Mouse (Mus musculus): Measurements from ENCODE around the gene Hivep3. TPM values are rescaled to one million over a fixed set of nuclear protein-coding genes. Genes with fewer than 3 reads are reported as not detected.

Gene Hivep3
- total and polyA plus RNA-seq, 3 experiments, result not detected

DNA sequence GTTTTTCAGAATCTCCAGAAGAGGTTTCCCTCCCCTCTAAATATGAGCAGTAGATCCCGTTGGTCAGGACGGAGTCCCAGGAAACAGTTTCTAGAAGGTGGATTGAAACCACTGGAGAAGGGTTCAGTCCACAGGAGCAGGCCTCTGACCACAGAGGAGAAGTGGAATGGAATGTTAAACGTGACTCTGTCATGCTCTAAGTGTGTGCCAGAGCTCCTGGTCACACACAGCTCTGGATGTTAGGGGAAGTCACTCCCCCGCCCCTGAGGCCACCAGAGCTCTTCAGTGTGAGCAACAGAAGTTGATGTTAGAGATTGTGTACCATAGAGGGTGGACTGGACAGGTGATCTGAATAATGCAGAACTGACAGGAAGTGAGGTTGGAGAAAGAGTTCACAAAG is 258.2 kb downstream of the Hivep3 start:
- no peak overlapping the region for H3K9ac ChIP-seq (ENCODE audit: control insufficient read depth, low read depth, low read length, poor library complexity, severe bottlenecking)
- H3K36me3 ChIP-seq (ENCODE audit: control insufficient read depth in 1 of 2, insufficient read depth in 2 of 2, low read length in 2 of 2), result no peaks in the 10 kb centered on the region
- H3K27me3 ChIP-seq (ENCODE audit: control insufficient read depth in 1 of 2, insufficient read depth in 2 of 2, low read length in 2 of 2), result no peaks in the 10 kb centered on the region
- H3K27ac ChIP-seq (ENCODE audit: control insufficient read depth, low read depth, low read length), result no peak overlapping the region
- no peak for DNase-seq (ENCODE audit: low read depth, low spot score)
- TF ChIP-seq NRF1 (IDR thresholded peaks at IDR 0.05; ENCODE audit: insufficient read depth, low read depth, low read length, poor library complexity, severe bottlenecking), result no peak
- TF ChIP-seq MAZ (IDR thresholded peaks at IDR 0.05; ENCODE audit: low read depth, low read length), result no peak
- TF ChIP-seq SIN3A (IDR thresholded peaks at IDR 0.05; ENCODE audit: low read length), result no peak
- no peak for TF ChIP-seq CHD2 (IDR thresholded peaks at IDR 0.05; ENCODE audit: low read length)
- TF ChIP-seq POLR2AphosphoS5 (IDR thresholded peaks at IDR 0.05; ENCODE audit: borderline replicate concordance, low read depth, low read length), result no peak
- TF ChIP-seq USF1 (IDR thresholded peaks at IDR 0.05; ENCODE audit: low read depth, low read length), result no peak
- H3K9me3 ChIP-seq (replicated peaks; ENCODE audit: insufficient read depth, low read length), result no peaks in the 10 kb centered on the region
- H3K79me2 ChIP-seq (ENCODE audit: control insufficient read depth, insufficient read depth, low read length, poor library complexity), result no peaks in the 10 kb centered on the region
- H3K4me3 ChIP-seq (ENCODE audit: control insufficient read depth in 1 of 2, insufficient read depth in 1 of 2, low read depth in 2 of 2, low read length in 2 of 2), result no peak overlapping the region
- H3K4me1 ChIP-seq (ENCODE audit: control insufficient read depth in 1 of 2, insufficient read depth in 2 of 2, low read length in 2 of 2), result no peaks in the 10 kb centered on the region

GRCm38 (mm10) chr4:119996377-119996776 is 262.8 kb downstream of the Hivep3 start:
- no peaks in the 10 kb centered on the region for H3K9me3 ChIP-seq (replicated peaks; ENCODE audit: insufficient read depth, low read length)
- no peak for DNase-seq (ENCODE audit: low read depth, low spot score)
- TF ChIP-seq ELF1 (IDR thresholded peaks at IDR 0.05; ENCODE audit: low read depth, low read length) (no peak), ZMIZ1 (IDR thresholded peaks at IDR 0.05; ENCODE audit: low read depth, low read length) (no peak), ZC3H11A (IDR thresholded peaks at IDR 0.05; ENCODE audit: low read depth, low read length) (no peak), RAD21 (IDR thresholded peaks at IDR 0.05; ENCODE audit: low read depth, low read length) (no peak), UBTF (IDR thresholded peaks at IDR 0.05; ENCODE audit: borderline replicate concordance, insufficient read depth, low read depth, low read length) (no peak), JUND (IDR thresholded peaks at IDR 0.05; ENCODE audit: low read depth, low read length) (no peak), TBP (IDR thresholded peaks at IDR 0.05; ENCODE audit: low read depth, low read length) (no peak), MYC (IDR thresholded peaks at IDR 0.05; ENCODE audit: low read depth, low read length) (no peak), KAT2A (conservative IDR thresholded peaks at IDR 0.05; ENCODE audit: low read depth, low read length) (no peak), POLR2AphosphoS5 (IDR thresholded peaks at IDR 0.05; ENCODE audit: borderline replicate concordance, low read depth, low read length) (no peak), GATA1 (IDR thresholded peaks at IDR 0.05; ENCODE audit: low read depth, low read length) (no peak), NRF1 (IDR thresholded peaks at IDR 0.05; ENCODE audit: insufficient read depth, low read depth, low read length, poor library complexity, severe bottlenecking) (no peak), RCOR1 (IDR thresholded peaks at IDR 0.05; ENCODE audit: low read depth, low read length) (no peak), CHD2 (IDR thresholded peaks at IDR 0.05; ENCODE audit: low read length) (no peak), MYB (IDR thresholded peaks at IDR 0.05; ENCODE audit: low read depth, low read length) (no peak), SMC3 (IDR thresholded peaks at IDR 0.05; ENCODE audit: low read depth, low read length) (no peak), MEF2A (IDR thresholded peaks at IDR 0.05; ENCODE audit: extremely low read depth, insufficient replicate concordance, low read depth, low read length, poor library complexity, severe bottlenecking) (no peak)
- no peak overlapping the region for H3K9ac ChIP-seq (ENCODE audit: control insufficient read depth, low read depth, low read length, poor library complexity, severe bottlenecking)
- H3K79me2 ChIP-seq (ENCODE audit: control insufficient read depth, insufficient read depth, low read length, poor library complexity), result no peaks in the 10 kb centered on the region
- no peaks in the 10 kb centered on the region for H3K36me3 ChIP-seq (ENCODE audit: control insufficient read depth in 1 of 2, insufficient read depth in 2 of 2, low read length in 2 of 2)
- no peaks in the 10 kb centered on the region for H3K4me1 ChIP-seq (ENCODE audit: control insufficient read depth in 1 of 2, insufficient read depth in 2 of 2, low read length in 2 of 2)
- H3K4me3 ChIP-seq (ENCODE audit: control insufficient read depth in 1 of 2, insufficient read depth in 1 of 2, low read depth in 2 of 2, low read length in 2 of 2), result no peak overlapping the region
- H3K27me3 ChIP-seq (ENCODE audit: control insufficient read depth in 1 of 2, insufficient read depth in 2 of 2, low read length in 2 of 2), result no peaks in the 10 kb centered on the region
- H3K27ac ChIP-seq (ENCODE audit: control insufficient read depth, low read depth, low read length), result no peak overlapping the region

Measured in MEL (cell line).